ENCODE assay signal across 9 mouse cellular contexts in the genomic region with DNA sequence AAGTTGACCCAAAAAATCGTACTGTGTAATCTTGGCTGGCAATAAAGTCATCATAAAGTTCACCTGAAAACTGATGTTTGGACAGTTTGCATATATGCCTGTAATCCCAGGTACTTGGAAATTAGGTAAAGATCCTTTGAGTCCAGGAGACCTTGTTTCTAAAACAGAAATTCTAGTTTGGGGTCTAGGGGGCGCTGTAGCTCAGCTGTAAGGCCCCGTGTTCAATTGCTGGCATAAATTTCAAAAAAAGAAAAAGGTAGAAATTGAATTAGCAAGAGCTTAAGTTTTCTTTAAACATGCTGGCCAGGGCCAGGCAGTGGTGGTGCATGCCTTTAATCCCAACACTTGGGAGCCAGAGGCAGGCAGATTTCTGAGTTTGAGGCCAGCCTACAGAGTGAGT. TPM values are rescaled to one million over a fixed set of nuclear protein-coding genes. Genes with fewer than 3 reads are reported as not detected.
DNase-seq lines count a peak whose midpoint lies in the region; ATAC-seq and TF ChIP-seq lines count a peak whose summit lies in the region.
"Had no signal": no experiment of that assay in that cellular context is flagged by ENCODE, and none has a peak within 500 bp of the region (broad histone marks: within the 10 kb centered on the region; RNA-seq: fewer than 3 reads in every experiment).

No protein-coding gene starts in this region.

- TF ChIP-seq CTCF in lung, postnatal 0 days (IDR thresholded peaks at IDR 0.05) = peak; percentile 59

- no peak for TF ChIP-seq EP300 in lung, postnatal 0 days (IDR thresholded peaks at IDR 0.05)

- no peak for DNase-seq in forebrain, embryonic 11.5 days (ENCODE audit: low spot score)
- DNase-seq in liver, embryonic 11.5 days (ENCODE audit: low spot score) = no peak
- DNase-seq in T-cell, adult 2 months (ENCODE audit: low spot score) = peak; percentile 49
- DNase-seq in lung, postnatal 0 days (ENCODE audit: low spot score) = peak; percentile 56
- no peak for DNase-seq in urinary bladder, postnatal 14 days (ENCODE audit: low spot score)
- no peak for DNase-seq in left cerebral cortex, adult 11 months (ENCODE audit: low spot score)

- H3K27ac ChIP-seq in forebrain, embryonic 12.5 days = 0 out of 2 replicates have a peak overlapping the region, but pooled peaks have one; percentile 47
- H3K27ac ChIP-seq in forebrain, embryonic 11.5 days (ENCODE audit: low read depth, low read length) = no peak overlapping the region
- H3K27ac ChIP-seq in liver, embryonic 12.5 days = 0 out of 2 replicates have a peak overlapping the region, but pooled peaks have one; percentile 10
- no peak overlapping the region for H3K27ac ChIP-seq in liver, embryonic 11.5 days (ENCODE audit: low read depth, low read length)
- H3K27ac ChIP-seq in lung, postnatal 0 days (ENCODE audit: low read length) = no peak overlapping the region
- H3K27ac ChIP-seq: limb, embryonic 12.5 days had no signal

- H3K36me3 ChIP-seq in forebrain, embryonic 12.5 days (replicated peaks) = peaks cover 45% of the 10 kb centered on the region
- H3K36me3 ChIP-seq in forebrain, embryonic 11.5 days (ENCODE audit: control insufficient read depth, insufficient read depth, low read length) = peaks cover 14% of the 10 kb centered on the region; the same call in 1 of the 2 replicates
- H3K36me3 ChIP-seq in liver, embryonic 12.5 days = peaks cover 58% of the 10 kb centered on the region
- peaks cover 34% of the 10 kb centered on the region for H3K36me3 ChIP-seq in liver, embryonic 11.5 days (ENCODE audit: control insufficient read depth, insufficient read depth, low read length)
- H3K36me3 ChIP-seq in lung, postnatal 0 days (ENCODE audit: insufficient read depth, low read length) = peaks cover 28% of the 10 kb centered on the region; the same call in 1 of the 2 replicates

- no peak overlapping the region for H3K4me3 ChIP-seq in forebrain, embryonic 12.5 days (replicated peaks)
- H3K4me3 ChIP-seq in forebrain, embryonic 11.5 days (ENCODE audit: low read depth, low read length) = no peak overlapping the region
- H3K4me3 ChIP-seq in liver, embryonic 12.5 days = no peak overlapping the region
- H3K4me3 ChIP-seq in liver, embryonic 11.5 days (ENCODE audit: low read depth, low read length) = no peak overlapping the region
- H3K4me3 ChIP-seq in lung, postnatal 0 days (ENCODE audit: low read depth, low read length) = no peak overlapping the region
- H3K4me3 ChIP-seq: limb, embryonic 12.5 days had no signal

- H3K4me2 ChIP-seq in forebrain, embryonic 12.5 days = no peak overlapping the region
- H3K4me2 ChIP-seq in forebrain, embryonic 11.5 days (ENCODE audit: low read depth, low read length, severe bottlenecking) = no peak overlapping the region
- no peak overlapping the region for H3K4me2 ChIP-seq in liver, embryonic 12.5 days
- no peak overlapping the region for H3K4me2 ChIP-seq in liver, embryonic 11.5 days
- H3K4me2 ChIP-seq in lung, postnatal 0 days (replicated peaks; ENCODE audit: low read depth, low read length) = no peak overlapping the region
- H3K4me2 ChIP-seq: limb, embryonic 12.5 days had no signal

- 40% methylated on average over 3 of the region's 3 CpGs for whole genome bisulfite sequencing in forebrain, embryonic 12.5 days
- whole genome bisulfite sequencing in forebrain, embryonic 11.5 days = 40% methylated on average over 3 of the region's 3 CpGs
- 30% methylated on average over 3 of the region's 3 CpGs for WGBS in liver, embryonic 12.5 days (ENCODE audit: insufficient replicate concordance)
- 34% methylated on average over 3 of the region's 3 CpGs for WGBS in liver, embryonic 11.5 days
- 36% methylated on average over 3 of the region's 3 CpGs for WGBS in lung, postnatal 0 days

- H3K9ac ChIP-seq in forebrain, embryonic 12.5 days = no peak overlapping the region
- H3K9ac ChIP-seq in forebrain, embryonic 11.5 days (ENCODE audit: low read length) = no peak overlapping the region
- no peak overlapping the region for H3K9ac ChIP-seq in liver, embryonic 12.5 days
- H3K9ac ChIP-seq in liver, embryonic 11.5 days (ENCODE audit: low read depth, low read length) = no peak overlapping the region
- H3K9ac ChIP-seq in lung, postnatal 0 days (replicated peaks; ENCODE audit: low read depth) = no peak overlapping the region
- H3K9ac ChIP-seq: limb, embryonic 12.5 days had no signal

- H3K9me3 ChIP-seq in forebrain, embryonic 12.5 days = no peaks in the 10 kb centered on the region
- H3K9me3 ChIP-seq in forebrain, embryonic 11.5 days (ENCODE audit: control insufficient read depth, low read length) = no peaks in the 10 kb centered on the region
- no peaks in the 10 kb centered on the region for H3K9me3 ChIP-seq in liver, embryonic 12.5 days (replicated peaks)
- H3K9me3 ChIP-seq in liver, embryonic 11.5 days (ENCODE audit: control insufficient read depth, low read length) = no peaks in the 10 kb centered on the region
- H3K9me3 ChIP-seq in lung, postnatal 0 days (ENCODE audit: low read length) = no peaks in the 10 kb centered on the region
- H3K9me3 ChIP-seq: limb, embryonic 12.5 days had no signal

- ATAC-seq in forebrain, embryonic 12.5 days (ENCODE audit: low FRiP score) = no peak
- ATAC-seq in forebrain, embryonic 11.5 days (replicated peaks; ENCODE audit: low FRiP score) = no peak
- no peak for ATAC-seq in liver, embryonic 12.5 days
- ATAC-seq in liver, embryonic 11.5 days (replicated peaks; ENCODE audit: low FRiP score) = no peak
- no peak for ATAC-seq in lung, postnatal 0 days

- H3K4me1 ChIP-seq in forebrain, embryonic 12.5 days = peaks cover 4% of the 10 kb centered on the region
- 0 out of 2 replicates have a peak, but pooled peaks cover 3% of the 10 kb centered on the region for H3K4me1 ChIP-seq in forebrain, embryonic 11.5 days (replicated peaks; ENCODE audit: control insufficient read depth, insufficient read depth, low read length)
- peaks cover 30% of the 10 kb centered on the region; the same call in 1 of the 2 replicates for H3K4me1 ChIP-seq in liver, embryonic 12.5 days
- peaks cover 5% of the 10 kb centered on the region for H3K4me1 ChIP-seq in liver, embryonic 11.5 days (replicated peaks; ENCODE audit: control insufficient read depth, insufficient read depth, low read length)
- no peaks in the 10 kb centered on the region for H3K4me1 ChIP-seq in lung, postnatal 0 days (ENCODE audit: insufficient read depth, low read depth, low read length)

- H3K27me3 ChIP-seq in forebrain, embryonic 12.5 days = no peaks in the 10 kb centered on the region
- H3K27me3 ChIP-seq in forebrain, embryonic 11.5 days (ENCODE audit: control insufficient read depth, insufficient read depth, low read length) = no peaks in the 10 kb centered on the region
- no peaks in the 10 kb centered on the region for H3K27me3 ChIP-seq in liver, embryonic 12.5 days (replicated peaks)
- no peaks in the 10 kb centered on the region for H3K27me3 ChIP-seq in liver, embryonic 11.5 days (replicated peaks; ENCODE audit: control insufficient read depth, insufficient read depth, low read length)
- no peaks in the 10 kb centered on the region for H3K27me3 ChIP-seq in lung, postnatal 0 days (replicated peaks; ENCODE audit: insufficient read depth, low read length)
- H3K27me3 ChIP-seq: limb, embryonic 12.5 days had no signal

RNA-seq across cellular contexts. Expression of a gene that starts 9.6 kb away (rescaled TPM):
- 559 and 579 TPM in 2 replicates for polyA plus RNA-seq in forebrain, embryonic 12.5 days (2016; fragmentation: Nextera tagmentation; extraction: Ambion mirVana)
- polyA plus RNA-seq in forebrain, embryonic 11.5 days (2014; fragmentation: Nextera tagmentation; extraction: Ambion mirVana) = 510 and 536 TPM in 2 replicates
- polyA plus RNA-seq in liver, embryonic 12.5 days (2016; fragmentation: Nextera tagmentation; extraction: Ambion mirVana) = 334 and 384 TPM in 2 replicates
- 505 and 532 TPM in 2 replicates for polyA plus RNA-seq in liver, embryonic 11.5 days (2014; fragmentation: Nextera tagmentation; extraction: Ambion mirVana)
- polyA plus RNA-seq in lung, postnatal 0 days (2015; fragmentation: Nextera tagmentation; extraction: Ambion mirVana) = 419 and 465 TPM in 2 replicates

Comparison
In these comparisons a context has a peak if more than half of its experiments do, and no peak if none do; other contexts are left out.
1. H3K27ac ChIP-seq: peak in forebrain, embryonic 12.5 days (single experiment) and liver, embryonic 12.5 days (single experiment); none in forebrain, embryonic 11.5 days (single experiment), liver, embryonic 11.5 days (single experiment) and lung, postnatal 0 days (single experiment).
2. DNase-seq: peak in T-cell, adult 2 months (single experiment) and lung, postnatal 0 days (single experiment); none in forebrain, embryonic 11.5 days (single experiment), liver, embryonic 11.5 days (single experiment), urinary bladder, postnatal 14 days (single experiment) and left cerebral cortex, adult 11 months (single experiment).